Mouse (Mus musculus): ENCODE results near the gene Gbp6. TPM values are rescaled to one million over a fixed set of nuclear protein-coding genes. Genes with fewer than 3 reads are reported as not detected.
A peak's percentile ranks its signal among the peaks of the same experiment; 100 is the strongest.
"Not testable (repeated sequence)": the region's sequence is repeated elsewhere in the genome, so short reads cannot be mapped to it uniquely, and the experiment has no call there.

Gene Gbp6
- polyA plus RNA-seq, 1 experiment from 2014 or later, result 1.4 TPM

- ATAC-seq (ENCODE audit: low FRiP score, low read depth); H3K9me3 ChIP-seq; H3K4me2 ChIP-seq (replicated peaks); H3K27ac ChIP-seq; H3K27me3 ChIP-seq; H3K4me1 ChIP-seq; H3K36me3 ChIP-seq; H3K4me3 ChIP-seq; H3K9ac ChIP-seq: not testable (repeated sequence)
- WGBS, result 88% methylated on average over 3 of the region's 3 CpGs
Observed at GRCm38 (mm10) chr5:105290921-105291320, 2.6 kb downstream of the Gbp6 start.

GRCm38 (mm10) chr5:105260673-105261072 is 32.8 kb downstream of the Gbp6 start:
- H3K4me3 ChIP-seq; H3K4me1 ChIP-seq; H3K4me2 ChIP-seq (replicated peaks); ATAC-seq (ENCODE audit: low FRiP score, low read depth); H3K36me3 ChIP-seq; H3K9me3 ChIP-seq; H3K9ac ChIP-seq; H3K27ac ChIP-seq; H3K27me3 ChIP-seq: not testable (repeated sequence)
- WGBS, result no CpG with 5 or more reads among the region's 3 CpGs

GRCm38 (mm10) chr5:105252491-105252890 is 41.0 kb downstream of the Gbp6 start:
- Histone ChIP-seq H3K9me3 (no peaks in the 10 kb centered on the region), H3K4me1 (no peaks in the 10 kb centered on the region), H3K9ac (no peak overlapping the region), H3K36me3 (no peaks in the 10 kb centered on the region), H3K4me3 (no peak overlapping the region), H3K27me3 (no peaks in the 10 kb centered on the region), H3K27ac (no peak overlapping the region), H3K4me2 (replicated peaks) (no peak overlapping the region)
- ATAC-seq (ENCODE audit: low FRiP score, low read depth), result no peak

GRCm38 (mm10) chr5:105244741-105245140 is 48.8 kb downstream of the Gbp6 start:
- ATAC-seq (ENCODE audit: low FRiP score, low read depth); H3K4me2 ChIP-seq (replicated peaks); H3K4me1 ChIP-seq; H3K9ac ChIP-seq; H3K9me3 ChIP-seq; H3K36me3 ChIP-seq; H3K27ac ChIP-seq; H3K4me3 ChIP-seq; H3K27me3 ChIP-seq: not testable (repeated sequence)
- 75% methylated on average over 3 of the region's 3 CpGs for WGBS

- H3K36me3 ChIP-seq; H3K4me3 ChIP-seq; H3K9me3 ChIP-seq; H3K4me2 ChIP-seq (replicated peaks); H3K9ac ChIP-seq; H3K27me3 ChIP-seq; H3K4me1 ChIP-seq; H3K27ac ChIP-seq: not testable (repeated sequence)
- WGBS, result 69% methylated on average over 5 of the region's 5 CpGs
- 0 out of 2 replicates have a peak, but pooled peaks have one; percentile 44 for ATAC-seq (ENCODE audit: low FRiP score, low read depth)
Observed at GRCm38 (mm10) chr5:105240982-105241381, 52.5 kb downstream of the Gbp6 start.

GRCm38 (mm10) chr5:105239483-105240047 is 53.9 kb downstream of the Gbp6 start, which contains the start of gene Gbp10:
Gbp10 (minus strand) TSS chr5:105239533.
- not testable (repeated sequence) for H3K4me3 ChIP-seq; H3K36me3 ChIP-seq; H3K9me3 ChIP-seq; H3K27me3 ChIP-seq; H3K4me1 ChIP-seq; H3K9ac ChIP-seq; ATAC-seq (ENCODE audit: low FRiP score, low read depth); H3K4me2 ChIP-seq (replicated peaks); H3K27ac ChIP-seq

GRCm38 (mm10) chr5:105238402-105238801 is 55.1 kb downstream of the Gbp6 start:
- WGBS, result 91% methylated on average over 1 of the region's 1 CpGs
- not testable (repeated sequence) for H3K9ac ChIP-seq; ATAC-seq (ENCODE audit: low FRiP score, low read depth)

GRCm38 (mm10) chr5:105236040-105236439 is 57.5 kb downstream of the Gbp6 start:
- not testable (repeated sequence) for H3K9ac ChIP-seq; H3K36me3 ChIP-seq; H3K4me3 ChIP-seq; H3K27me3 ChIP-seq; H3K4me2 ChIP-seq (replicated peaks); H3K4me1 ChIP-seq; H3K9me3 ChIP-seq; ATAC-seq (ENCODE audit: low FRiP score, low read depth); H3K27ac ChIP-seq
- WGBS, result 78% methylated on average over 3 of the region's 3 CpGs

More at GRCm38 (mm10) chr5:105238402-105238801, 55.1 kb downstream of the Gbp6 start:
- not testable (repeated sequence) for H3K27me3 ChIP-seq; H3K9me3 ChIP-seq; H3K4me2 ChIP-seq (replicated peaks); H3K36me3 ChIP-seq; H3K4me1 ChIP-seq; H3K27ac ChIP-seq; H3K4me3 ChIP-seq

Other genes with a start within 250 kb of the Gbp6 start
- 2.0 and 2.2 TPM in 2 replicates for gene Gbp9, start 154.2 kb downstream of the Gbp6 start, polyA plus RNA-seq (2015; fragmentation: Nextera tagmentation; extraction: Ambion mirVana)
- 0.28 and 0.48 TPM in 2 replicates for gene Gbp8, start 154.2 kb downstream of the Gbp6 start, polyA plus RNA-seq (2015; fragmentation: Nextera tagmentation; extraction: Ambion mirVana)
- gene Gbp4, start 154.1 kb downstream of the Gbp6 start, polyA plus RNA-seq (2015; fragmentation: Nextera tagmentation; extraction: Ambion mirVana), result 0.59 and 0.79 TPM in 2 replicates
- gene Gbp10, start 54.2 kb downstream of the Gbp6 start, polyA plus RNA-seq (2015; fragmentation: Nextera tagmentation; extraction: Ambion mirVana), result not detected in 2 replicates
- not detected in 2 replicates for gene Gm43302, start within 50 bp of the Gbp6 start, polyA plus RNA-seq (2015; fragmentation: Nextera tagmentation; extraction: Ambion mirVana)
- 3.1 and 3.2 TPM in 2 replicates for gene Lrrc8b, start 122.1 kb upstream of the Gbp6 start, polyA plus RNA-seq (2015; fragmentation: Nextera tagmentation; extraction: Ambion mirVana)
- gene Lrrc8c, start 225.7 kb upstream of the Gbp6 start, polyA plus RNA-seq (2015; fragmentation: Nextera tagmentation; extraction: Ambion mirVana), result 15.6 and 18.4 TPM in 2 replicates

Measured in limb, embryonic 13.5 days (tissue).